Mouse (Mus musculus): ENCODE data around the gene Mzf1. TPM values are rescaled to one million over a fixed set of nuclear protein-coding genes. Genes with fewer than 3 reads are reported as not detected.

Mzf1 gene
- total and polyA plus RNA-seq, 3 experiments = 0.31 to 0.55 (median 0.50) TPM

DNA sequence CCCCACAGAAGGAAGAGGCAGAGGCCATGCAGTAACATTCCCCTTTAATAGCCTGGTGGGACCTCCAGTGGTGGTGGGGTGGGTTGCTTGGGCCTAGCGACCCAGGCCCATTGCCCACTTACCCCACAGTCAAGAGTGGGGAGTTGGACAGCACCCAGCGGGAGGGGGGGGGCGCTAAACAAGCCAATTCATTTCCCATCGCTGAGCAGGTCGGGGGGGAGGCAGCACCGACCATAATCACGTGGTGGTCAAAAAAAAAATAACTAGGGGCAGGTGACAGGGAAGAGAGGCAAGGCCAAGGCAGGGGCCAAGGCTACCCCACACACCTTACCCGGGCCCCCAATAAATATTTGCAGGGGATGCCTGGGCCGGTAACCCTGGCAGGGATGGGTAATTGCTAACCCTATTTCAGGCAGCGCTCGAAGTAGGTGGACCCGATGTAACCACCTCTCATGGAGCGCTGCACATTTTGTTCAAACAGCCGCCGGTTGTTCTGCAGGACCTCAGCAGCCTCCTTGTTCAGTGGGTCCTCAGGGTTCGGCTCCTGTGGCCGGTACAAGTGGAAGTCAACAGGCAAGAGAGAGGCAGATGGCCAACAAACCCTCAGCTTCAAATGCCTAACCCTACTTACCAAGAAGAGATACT lies 19.2 kb downstream of the Mzf1 start:
- H3K36me3 ChIP-seq (replicated peaks in 1 of 2; ENCODE audit: control insufficient read depth in 1 of 2, insufficient read depth in 1 of 2, low read length in 1 of 2) = peaks cover 41 to 51% of the 10 kb centered on the region in 2 experiments
- H3K4me3 ChIP-seq (replicated peaks in 1 of 3; ENCODE audit: low read depth in 2 of 3, low read length in 2 of 3, poor library complexity in 1 of 3) = peak overlapping the region in 2 of 3 experiments; percentile 6 to 65
- H3K9me3 ChIP-seq (replicated peaks; ENCODE audit: low read length) = no peaks in the 10 kb centered on the region
- H3K9ac ChIP-seq (ENCODE audit: insufficient read depth, low read depth) = peak overlapping the region; percentile 46; the same call in 1 of the 2 replicates
- peaks cover 20 to 64% of the 10 kb centered on the region in 2 experiments for H3K4me1 ChIP-seq (ENCODE audit: control insufficient read depth in 1 of 2, insufficient read depth in 2 of 2)
- H3K4me2 ChIP-seq (ENCODE audit: insufficient read depth, low read depth, poor library complexity, severe bottlenecking) = peak overlapping the region; percentile 32
- peaks cover 21% of the 10 kb centered on the region for H3K79me2 ChIP-seq (replicated peaks; ENCODE audit: control insufficient read depth, extremely low read depth, insufficient read depth, poor library complexity, severe bottlenecking)
- dilution Hi-C loops (cut with MboI; ENCODE audit: extremely low pct_ligation_motif_present, extremely low pct_unique_long_range_greater_than_20kb, low sequenced_read_pairs) (no loop called here), in situ Hi-C loops (cut with MboI; ENCODE audit: low pct_ligation_motif_present, low pct_unique_long_range_greater_than_20kb, low sequenced_read_pairs) (no loop called here)
- H3K27ac ChIP-seq (ENCODE audit: insufficient read depth, low read depth) = peak overlapping the region; percentile 10; the same call in 1 of the 2 replicates
- DNase-seq (ENCODE audit: extremely low read depth) = no peak
- TF ChIP-seq UBTF (IDR thresholded peaks at IDR 0.05; ENCODE audit: low read depth, low read length) (no peak), ZC3H11A (IDR thresholded peaks at IDR 0.05; ENCODE audit: low read depth, low read length) (no peak), TCF12 (IDR thresholded peaks at IDR 0.05; ENCODE audit: low read depth, low read length) (no peak), ZKSCAN1 (IDR thresholded peaks at IDR 0.05; ENCODE audit: borderline replicate concordance, low read depth, low read length) (no peak)
- H3K27me3 ChIP-seq (replicated peaks) = no peaks in the 10 kb centered on the region

DNA sequence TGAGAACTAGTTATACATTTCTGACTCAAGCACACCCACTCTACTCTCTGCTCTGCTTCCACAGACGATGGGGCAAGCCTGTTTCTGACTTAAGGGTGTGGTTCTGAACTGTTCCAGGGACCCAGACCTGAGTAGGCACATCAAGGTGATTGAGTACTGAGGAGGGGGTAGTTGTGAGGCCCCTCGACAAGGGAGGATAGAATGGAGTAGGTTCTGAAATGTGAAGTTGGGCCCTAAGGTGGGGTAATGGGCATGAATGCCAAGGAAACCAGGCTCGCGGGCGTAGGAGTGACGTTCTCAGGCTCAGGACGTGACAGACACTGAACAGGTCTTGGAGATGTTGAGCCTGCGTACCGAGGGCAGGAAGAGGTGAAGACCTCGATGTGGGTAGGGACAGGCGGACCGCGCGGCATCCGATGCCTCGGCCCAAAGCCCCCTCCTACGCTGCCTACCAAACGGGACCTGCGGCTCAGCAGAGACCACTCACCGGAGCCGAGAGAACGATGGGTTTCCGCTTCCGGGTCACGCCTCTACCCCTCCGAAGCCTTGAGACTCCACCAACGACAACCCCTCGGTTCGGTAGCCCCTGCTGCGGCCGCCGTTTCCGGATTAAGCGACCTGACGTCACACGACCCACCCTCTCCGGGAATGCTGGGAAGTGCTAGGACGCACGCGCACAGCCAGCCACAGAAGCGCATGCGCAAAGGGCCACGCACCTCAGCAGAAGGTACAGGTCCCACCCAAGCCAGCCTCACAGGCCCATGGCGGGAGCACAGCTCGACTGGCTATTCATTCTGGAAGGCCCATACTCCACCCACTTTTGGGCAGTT lies 20.2 kb downstream of the Mzf1 start, which contains the start of gene Chmp2a:
TSS of gene Chmp2a (minus strand) at position 660 of the 830 bp plus-strand sequence.
- peaks cover 20 to 60% of the 10 kb centered on the region in 2 experiments for H3K4me1 ChIP-seq (ENCODE audit: control insufficient read depth in 1 of 2, insufficient read depth in 2 of 2)
- H3K9me3 ChIP-seq (replicated peaks; ENCODE audit: low read length) = no peaks in the 10 kb centered on the region
- peaks cover 22% of the 10 kb centered on the region for H3K79me2 ChIP-seq (replicated peaks; ENCODE audit: control insufficient read depth, extremely low read depth, insufficient read depth, poor library complexity, severe bottlenecking)
- peak within 1 kb of the TSS; percentile 93 for H3K27ac ChIP-seq (ENCODE audit: insufficient read depth, low read depth)
- in situ Hi-C loops (cut with MboI; ENCODE audit: low pct_ligation_motif_present, low pct_unique_long_range_greater_than_20kb, low sequenced_read_pairs) = no loop called here
- peak; percentile 98 for DNase-seq (ENCODE audit: extremely low read depth)
- dilution Hi-C loops (cut with MboI; ENCODE audit: extremely low pct_ligation_motif_present, extremely low pct_unique_long_range_greater_than_20kb, low sequenced_read_pairs) = no loop called here
- H3K4me2 ChIP-seq (ENCODE audit: insufficient read depth, low read depth, poor library complexity, severe bottlenecking) = peak within 1 kb of the TSS; percentile 52
- no peaks in the 10 kb centered on the region for H3K27me3 ChIP-seq (replicated peaks)
- peaks cover 51 to 61% of the 10 kb centered on the region in 2 experiments for H3K36me3 ChIP-seq (replicated peaks in 1 of 2; ENCODE audit: control insufficient read depth in 1 of 2, insufficient read depth in 1 of 2, low read length in 1 of 2)
- peak within 1 kb of the TSS; percentile 65 to 89 (median 73) for H3K4me3 ChIP-seq (replicated peaks in 1 of 3; ENCODE audit: low read depth in 2 of 3, low read length in 2 of 3, poor library complexity in 1 of 3)
- H3K9ac ChIP-seq (ENCODE audit: insufficient read depth, low read depth) = peak within 1 kb of the TSS; percentile 77
- peak; percentile 99 for TF ChIP-seq ELF1 (IDR thresholded peaks at IDR 0.05; ENCODE audit: low read depth, low read length)
- no peak for TF ChIP-seq JUN (IDR thresholded peaks at IDR 0.05; ENCODE audit: insufficient read depth, low read depth, low read length)
- TF ChIP-seq MAX (IDR thresholded peaks at IDR 0.05; ENCODE audit: low read length) = 0 out of 2 replicates have a peak, but pooled peaks have one; percentile 55
- peak; percentile 90 for TF ChIP-seq HCFC1 (IDR thresholded peaks at IDR 0.05; ENCODE audit: low read depth, low read length)
- peak; percentile 72; the same call in 1 of the 2 replicates for TF ChIP-seq RCOR1 (conservative IDR thresholded peaks at IDR 0.05; ENCODE audit: low read depth, low read length)
- TF ChIP-seq NRF1 (IDR thresholded peaks at IDR 0.05; ENCODE audit: low read depth, low read length) = peak; percentile 97
- peak; percentile 45; the same call in 1 of the 2 replicates for TF ChIP-seq TCF12 (IDR thresholded peaks at IDR 0.05; ENCODE audit: low read depth, low read length)
- peak; percentile 88 for TF ChIP-seq SIN3A (IDR thresholded peaks at IDR 0.05; ENCODE audit: low read length)
- peak; percentile 86 for TF ChIP-seq POLR2A (IDR thresholded peaks at IDR 0.05; ENCODE audit: low read depth, low read length)
- TF ChIP-seq TBP (conservative IDR thresholded peaks at IDR 0.05; ENCODE audit: low read depth, low read length) = peak; percentile 49; the same call in 1 of the 2 replicates
- peak; percentile 43; the same call in 1 of the 2 replicates for TF ChIP-seq MYC (IDR thresholded peaks at IDR 0.05; ENCODE audit: low read depth, low read length)
- TF ChIP-seq BHLHE40 (IDR thresholded peaks at IDR 0.05; ENCODE audit: low read depth, low read length) = peak; percentile 37
- TF ChIP-seq ZC3H11A (IDR thresholded peaks at IDR 0.05; ENCODE audit: low read depth, low read length) = no peak
- peak; percentile 99 for TF ChIP-seq POLR2AphosphoS2 (IDR thresholded peaks at IDR 0.05; ENCODE audit: low read depth, low read length)
- no peak for TF ChIP-seq PAX5 (IDR thresholded peaks at IDR 0.05; ENCODE audit: low read length)
- TF ChIP-seq USF2 (conservative IDR thresholded peaks at IDR 0.05; ENCODE audit: low read depth, low read length) = 0 out of 2 replicates have a peak, but pooled peaks have one; percentile 16
- TF ChIP-seq IRF4 (IDR thresholded peaks at IDR 0.05; ENCODE audit: low read depth, low read length) = peak; percentile 47; the same call in 1 of the 2 replicates
- TF ChIP-seq CHD2 (IDR thresholded peaks at IDR 0.05; ENCODE audit: low read length) = peak; percentile 91
- peak; percentile 16; the same call in 1 of the 2 replicates for TF ChIP-seq EP300 (IDR thresholded peaks at IDR 0.05; ENCODE audit: low read length)
- TF ChIP-seq MAZ (IDR thresholded peaks at IDR 0.05; ENCODE audit: low read depth, low read length) = peak; percentile 72
- no peak for TF ChIP-seq ZNF384 (IDR thresholded peaks at IDR 0.05; ENCODE audit: low read depth, low read length)
- peak; percentile 74; the same call in 1 of the 2 replicates for TF ChIP-seq CHD1 (IDR thresholded peaks at IDR 0.05; ENCODE audit: low read depth, low read length)
- peak; percentile 9; the same call in 1 of the 2 replicates for TF ChIP-seq SMC3 (IDR thresholded peaks at IDR 0.05; ENCODE audit: low read depth, low read length)
- TF ChIP-seq GABPA (IDR thresholded peaks at IDR 0.05; ENCODE audit: insufficient replicate concordance, low read depth, low read length) = no peak
- peak; percentile 76; the same call in 1 of the 2 replicates for TF ChIP-seq MXI1 (IDR thresholded peaks at IDR 0.05; ENCODE audit: low read depth, low read length)
- no peak for TF ChIP-seq ETS1 (conservative IDR thresholded peaks at IDR 0.05; ENCODE audit: low read depth, low read length)

Data from CH12.LX (cell line).